Mouse (Mus musculus) heart, postnatal 0 days (tissue): ENCODE measurements at regions not wholly inside any gene's neighbourhood (a gene's known extent, or its start where the extent isn't known, plus 50 kb on each side); places are given as distances from the start of the nearest gene placed in this dataset.

Source experiments
- CTCF ChIP-seq: IDR thresholded peaks from 2 replicates; pipeline ENCODE4 v1.5.1; 2016; ENCODE audit warnings: antibody characterized with exemption, control low read depth, low read depth
- EP300 ChIP-seq: IDR thresholded peaks from 2 replicates; pipeline ENCODE4 v1.6.1; 2016; ENCODE audit warnings: antibody characterized with exemption, low read depth

DNA sequence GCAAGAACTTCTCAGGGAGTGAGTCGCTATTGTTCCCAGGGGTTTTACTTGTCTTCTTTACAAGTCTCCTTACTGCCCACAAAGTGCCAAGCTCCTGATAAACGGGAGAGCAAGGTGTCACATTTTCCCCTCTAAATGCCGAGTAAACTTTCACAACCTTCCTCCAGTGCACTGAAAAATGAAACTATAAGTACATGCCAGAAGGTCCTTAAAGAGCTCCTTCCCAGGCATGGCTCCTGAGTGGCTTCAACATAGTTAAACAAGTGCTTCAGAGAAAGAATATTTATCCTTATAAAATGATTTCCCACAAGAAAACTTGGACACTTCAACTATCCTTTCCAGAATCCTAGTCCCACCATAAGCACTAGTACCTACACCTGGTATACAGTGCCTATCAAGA is 329.6 kb downstream of the Rps29 start:
- TF ChIP-seq CTCF (no peak), EP300 (no peak)
